Mouse (Mus musculus) spleen, adult 2 months (tissue): ENCODE results near the gene Cfap57. TPM values are rescaled to one million over a fixed set of nuclear protein-coding genes. Genes with fewer than 3 reads are reported as not detected.

Source experiments
- DNase-seq, 2 experiments: peaks; one replicate each; pipeline versions ENCODE4 v3.0.0 to v3.0.0-alpha.2; 2012 to 2021; ENCODE audit warnings: low spot score in 2 of 2, low read depth in 1 of 2
- H3K27ac ChIP-seq: fragments of 200-500 bp; 2 replicates; pipeline ENCODE4 v1.5.1; 2012; ENCODE audit warnings: low read length, inconsistent platforms; ENCODE audit not compliant: insufficient read depth
- H3K27me3 ChIP-seq: fragments of 200-500 bp; 2 replicates; pipeline ENCODE4 v1.6.1; 2012; ENCODE audit warnings: mild to moderate bottlenecking, moderate library complexity, low read length, inconsistent platforms; ENCODE audit not compliant: control insufficient read depth, insufficient read depth
- H3K36me3 ChIP-seq: fragments of 200-500 bp; 2 replicates; pipeline ENCODE4 v1.6.1; 2012; ENCODE audit warnings: mild to moderate bottlenecking, low read length, inconsistent platforms; ENCODE audit not compliant: control insufficient read depth, insufficient read depth
- H3K4me1 ChIP-seq: fragments of 200-500 bp; 2 replicates; pipeline ENCODE4 v1.6.1; 2011; ENCODE audit warnings: inconsistent platforms; ENCODE audit not compliant: control insufficient read depth, insufficient read depth, insufficient read length
- H3K4me3 ChIP-seq: fragments of 200-500 bp; 2 replicates; pipeline ENCODE4 v1.5.1; 2011; ENCODE audit warnings: mild to moderate bottlenecking, inconsistent platforms; ENCODE audit not compliant: insufficient read depth, insufficient read length; ENCODE audit errors: extremely low read depth
- CTCF ChIP-seq: fragments of 200-500 bp; IDR thresholded peaks from 2 replicates; pipeline ENCODE4 v1.5.1; 2011; ENCODE audit warnings: mild to moderate bottlenecking, inconsistent platforms; ENCODE audit not compliant: insufficient read depth, insufficient read length, insufficient replicate concordance; ENCODE audit errors: extremely low read depth
- POLR2A ChIP-seq: fragments of 200-500 bp; IDR thresholded peaks from 2 replicates; pipeline ENCODE4 v1.6.1; 2011; ENCODE audit warnings: low read depth, low read length, inconsistent platforms
- WGBS: fragments of 180-500 bp; shearing (Covaris S2); methylation state at CpG from one replicate; pipeline ENCODE4 v1.1.7; 2018; 5-methylcytosine and 5-hydroxymethylcytosine counted together
- polyA plus RNA-seq: library from polyadenylated mRNA; depleted of rRNA; stranded (reverse); fragments of >200 nt; gene quantifications from 2 replicates; pipeline ENCODE4 v1.2.3, GENCODE M21; 2012

Cfap57 gene
- polyA plus RNA-seq, 1 experiment = not detected

DNA sequence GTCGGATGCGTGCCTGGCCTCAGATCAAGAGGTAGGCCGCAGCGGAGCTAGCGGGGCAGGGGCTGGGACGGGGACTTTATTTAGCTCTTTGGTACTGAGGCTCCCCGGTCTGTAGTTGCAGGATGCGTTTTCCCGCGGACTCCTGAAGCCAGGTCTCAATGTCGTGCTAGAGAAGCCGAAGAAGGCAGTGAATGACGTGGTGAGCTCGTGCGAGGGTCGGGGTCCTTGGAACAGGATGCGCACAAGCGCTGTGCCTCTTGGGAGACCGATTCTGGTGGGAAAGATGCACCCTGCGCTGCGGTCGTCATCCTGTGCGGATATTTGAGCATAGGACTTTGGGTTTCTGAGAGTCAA, 367 bp upstream of the Cfap57 start:
- H3K27me3 ChIP-seq = no peaks in the 10 kb centered on the region
- no peak for TF ChIP-seq CTCF
- no peak for TF ChIP-seq POLR2A
- WGBS = under 1% methylated on average over 23 of the region's 23 CpGs
- peaks cover 20% of the 10 kb centered on the region for H3K36me3 ChIP-seq
- H3K4me3 ChIP-seq = peak overlapping the region; percentile 86
- H3K4me1 ChIP-seq = peaks cover 3% of the 10 kb centered on the region; the same call in 1 of the 2 replicates
- no peak for DNase-seq
- peak overlapping the region; percentile 31; the same call in 1 of the 2 replicates for H3K27ac ChIP-seq

DNA sequence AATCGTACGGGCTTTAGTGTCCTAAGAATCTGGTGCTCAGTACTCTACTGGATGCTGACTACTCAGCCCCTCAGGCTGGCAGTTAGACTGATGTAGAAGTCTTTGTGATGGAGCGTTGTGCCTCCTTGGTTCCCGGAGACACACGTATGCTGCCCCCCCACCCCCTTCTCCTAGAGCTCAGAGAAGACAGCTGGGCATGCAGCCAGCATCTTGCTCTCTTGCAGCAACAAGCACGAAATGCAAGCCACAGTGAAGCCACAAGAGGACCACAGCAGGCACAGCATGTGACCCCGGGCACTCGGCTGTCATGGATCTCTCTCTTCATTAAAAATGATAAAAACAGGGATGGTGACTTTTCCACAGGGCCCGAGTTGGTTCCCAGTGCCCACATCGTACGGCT, 5.2 kb downstream of the Cfap57 start:
- no peak for DNase-seq
- H3K4me1 ChIP-seq = no peaks in the 10 kb centered on the region
- H3K27ac ChIP-seq = no peak overlapping the region
- H3K4me3 ChIP-seq = no peak overlapping the region
- H3K27me3 ChIP-seq = no peaks in the 10 kb centered on the region
- H3K36me3 ChIP-seq = no peaks in the 10 kb centered on the region
- no peak for TF ChIP-seq CTCF
- no peak for TF ChIP-seq POLR2A
- 77% methylated on average over 11 of the region's 11 CpGs for WGBS

DNA sequence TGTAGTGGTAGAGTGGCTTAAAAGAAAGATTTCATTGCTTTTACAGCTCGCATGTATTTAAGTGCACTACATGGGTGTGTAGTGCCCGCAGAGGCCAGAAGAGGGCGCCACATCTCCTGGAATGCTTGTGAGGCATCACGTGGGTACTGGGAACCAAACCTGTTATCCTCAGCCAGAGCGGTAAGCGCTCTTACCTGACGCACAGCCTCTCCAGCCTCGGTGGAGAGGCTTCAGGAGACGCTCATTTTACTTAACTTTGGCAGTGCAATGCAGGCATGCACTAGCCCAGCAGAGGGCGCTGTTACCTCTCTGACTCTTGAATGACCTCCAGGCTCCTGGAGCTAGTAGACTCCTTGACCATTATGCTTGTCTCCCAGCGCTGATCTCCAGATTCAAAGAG, 8.0 kb downstream of the Cfap57 start:
- Histone ChIP-seq H3K36me3 (no peaks in the 10 kb centered on the region), H3K4me3 (no peak overlapping the region), H3K4me1 (no peaks in the 10 kb centered on the region), H3K27me3 (no peaks in the 10 kb centered on the region), H3K27ac (no peak overlapping the region)
- no peak for TF ChIP-seq CTCF
- TF ChIP-seq POLR2A = no peak
- DNase-seq = peak in 1 of 2 experiments; percentile 9
- 45% methylated on average over 11 of the region's 11 CpGs for WGBS

DNA sequence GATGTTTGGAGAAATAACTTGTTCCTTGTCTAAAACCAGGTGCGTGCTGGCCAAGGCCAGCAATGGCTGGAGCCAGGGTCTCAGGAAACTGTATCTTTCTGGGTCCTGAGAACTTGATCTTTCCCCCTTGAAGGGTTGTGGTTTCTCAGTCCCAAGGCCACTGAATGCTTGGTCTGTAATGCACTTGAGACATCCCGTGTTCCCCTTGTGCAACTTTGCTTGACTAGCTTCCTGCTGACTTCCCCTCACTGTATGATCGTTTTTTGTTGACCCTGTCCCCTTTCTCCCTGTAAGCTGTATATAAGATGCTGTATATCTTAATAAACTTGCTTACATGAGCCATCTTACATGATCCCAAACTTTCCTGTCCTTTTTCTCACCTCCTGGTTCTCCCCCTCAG, 10.7 kb downstream of the Cfap57 start:
- TF ChIP-seq POLR2A = no peak
- TF ChIP-seq CTCF = no peak
- WGBS = 12% methylated on average over 3 of the region's 3 CpGs
- Histone ChIP-seq H3K27me3 (no peaks in the 10 kb centered on the region), H3K4me1 (no peaks in the 10 kb centered on the region), H3K4me3 (no peak overlapping the region), H3K36me3 (no peaks in the 10 kb centered on the region), H3K27ac (no peak overlapping the region)
- DNase-seq = no peak

DNA sequence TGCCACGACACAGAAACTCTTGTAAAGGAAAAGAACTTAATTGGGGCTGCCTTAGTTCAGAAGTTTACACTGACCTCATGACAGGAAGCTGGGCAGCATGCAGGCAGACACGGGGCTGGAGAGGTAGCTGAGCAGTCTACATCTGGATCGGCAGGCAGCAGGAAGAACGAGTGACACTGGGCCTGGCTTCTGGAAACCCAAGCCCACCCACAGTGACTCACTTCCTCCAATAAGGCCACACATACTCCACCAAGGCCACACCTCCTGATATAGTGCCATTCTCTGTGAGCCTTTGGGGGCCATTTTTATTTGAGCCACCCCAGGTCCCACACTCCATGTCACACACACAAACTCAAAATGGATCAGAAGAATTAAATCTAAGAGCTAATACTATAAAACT, 16.5 kb downstream of the Cfap57 start:
- WGBS = 9% methylated on average over 4 of the region's 4 CpGs

DNA sequence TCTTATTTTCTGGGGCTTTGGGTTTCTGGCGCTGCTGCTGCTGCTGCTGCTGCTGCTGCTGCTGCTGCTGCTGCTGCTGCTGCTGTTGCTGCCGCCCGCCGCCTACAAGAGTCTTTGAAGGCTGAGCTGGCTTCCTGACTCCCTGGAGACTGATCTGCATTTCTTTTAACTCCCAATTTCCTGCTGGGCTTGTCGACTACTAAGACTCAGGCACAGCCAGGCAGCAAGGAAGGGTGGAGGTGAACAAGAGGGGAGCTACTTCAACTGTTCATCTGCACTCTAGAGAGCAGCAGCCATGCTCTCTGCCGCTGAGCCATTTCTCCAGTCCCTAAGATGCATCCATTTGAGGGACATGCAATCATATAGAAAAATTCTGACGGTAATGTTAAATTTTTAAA, 30.8 kb downstream of the Cfap57 start:
- no peak for TF ChIP-seq CTCF
- no peak for DNase-seq
- no peaks in the 10 kb centered on the region for H3K27me3 ChIP-seq
- 26% methylated on average over 7 of the region's 7 CpGs for WGBS
- H3K4me1 ChIP-seq = no peaks in the 10 kb centered on the region
- no peak overlapping the region for H3K27ac ChIP-seq
- H3K4me3 ChIP-seq = no peak overlapping the region
- no peaks in the 10 kb centered on the region for H3K36me3 ChIP-seq

More for the DNA sequence above, 16.5 kb downstream of the Cfap57 start:
- no peaks in the 10 kb centered on the region for H3K27me3 ChIP-seq
- no peak overlapping the region for H3K27ac ChIP-seq
- no peaks in the 10 kb centered on the region for H3K36me3 ChIP-seq
- H3K4me3 ChIP-seq = no peak overlapping the region
- TF ChIP-seq CTCF = no peak
- no peak for TF ChIP-seq POLR2A
- no peaks in the 10 kb centered on the region for H3K4me1 ChIP-seq
- no peak for DNase-seq

DNA sequence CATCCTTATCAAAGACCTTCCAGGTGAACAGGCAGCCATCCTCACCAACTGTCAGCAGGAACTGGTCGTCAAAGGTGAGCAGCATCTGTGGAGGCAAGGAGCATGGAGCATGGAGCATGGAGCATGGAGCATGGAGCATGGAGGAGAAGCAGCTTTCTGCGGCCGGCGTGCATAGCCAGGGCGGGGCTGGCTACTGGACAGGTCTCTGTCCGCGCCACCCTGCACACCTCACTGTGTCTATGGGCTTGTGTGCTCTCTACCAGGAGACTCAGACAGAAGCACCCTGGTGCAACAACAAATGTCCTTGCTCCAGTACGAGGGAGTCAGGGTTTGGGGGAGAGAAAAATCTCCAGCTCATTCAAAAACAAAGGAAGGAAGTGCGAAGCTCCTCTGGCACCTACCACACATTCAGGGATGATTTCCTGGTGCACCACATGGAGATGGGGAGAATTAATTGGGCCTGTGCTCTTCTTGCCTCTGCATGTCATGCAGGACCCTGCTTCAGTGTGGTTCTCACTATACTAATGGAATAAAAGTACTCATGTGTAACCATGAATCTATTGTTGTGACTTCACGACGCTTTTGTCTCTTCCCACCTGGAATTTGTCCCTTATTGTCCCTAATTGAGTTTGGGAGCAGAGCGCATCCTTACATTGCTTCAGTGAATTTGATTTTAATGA, 31.4 kb downstream of the Cfap57 start:
- TF ChIP-seq CTCF (no peak), POLR2A (no peak)
- Histone ChIP-seq H3K4me1 (no peaks in the 10 kb centered on the region), H3K36me3 (no peaks in the 10 kb centered on the region), H3K4me3 (no peak overlapping the region), H3K27me3 (no peaks in the 10 kb centered on the region), H3K27ac (no peak overlapping the region)
- WGBS = 80% methylated on average over 12 of the region's 12 CpGs
- DNase-seq = no peak
